ENCODE assay signal across 18 mouse cellular contexts in the genomic region with DNA sequence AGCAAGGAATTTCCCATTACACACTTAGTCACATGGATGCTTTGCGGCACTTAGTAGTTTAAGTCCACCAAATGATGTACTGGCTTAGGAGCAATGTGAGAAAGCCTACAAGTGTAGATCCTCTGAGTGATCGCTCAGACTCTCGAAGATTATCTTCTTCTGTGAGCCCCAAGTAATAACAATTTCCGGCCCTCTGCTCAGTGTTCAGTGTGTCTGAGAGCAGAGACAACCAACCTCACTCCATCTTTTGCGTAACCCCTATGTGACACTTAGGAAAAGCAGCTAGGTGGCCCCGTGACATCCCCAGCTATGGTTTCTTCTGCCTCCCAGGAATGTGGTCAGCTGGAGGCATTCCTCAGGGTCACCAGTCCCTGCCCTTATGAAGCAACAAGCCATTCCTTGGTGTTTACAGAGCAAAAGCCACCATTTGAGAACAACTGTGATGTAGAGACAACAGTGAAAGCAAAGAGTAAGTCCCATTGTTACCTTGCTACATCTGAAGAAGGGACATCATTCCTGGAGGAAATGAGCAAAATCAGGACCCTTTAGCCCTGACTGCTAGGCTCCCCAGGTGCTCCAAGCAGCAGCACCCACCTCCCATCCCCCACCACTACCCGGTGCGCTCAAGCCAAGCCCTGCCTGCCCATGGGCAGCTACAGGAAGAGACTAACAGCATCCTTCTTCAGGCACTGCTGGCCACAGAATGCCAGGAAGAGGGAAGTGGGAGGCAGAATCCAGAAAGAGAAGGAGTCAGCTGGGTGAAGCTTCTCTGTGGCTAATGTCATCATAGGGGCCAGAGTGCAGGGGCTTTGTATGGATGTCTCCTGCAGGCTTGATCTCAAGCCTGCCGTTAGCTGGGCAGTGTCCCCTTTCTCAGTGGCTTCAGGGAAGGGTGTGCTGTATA. TPM values are rescaled to one million over a fixed set of nuclear protein-coding genes. Genes with fewer than 3 reads are reported as not detected.
DNase-seq lines count a peak whose midpoint lies in the region; ATAC-seq lines count a peak whose summit lies in the region.
"Had no signal": no experiment of that assay in that cellular context is flagged by ENCODE, and none has a peak within 500 bp of the region (broad histone marks: within the 10 kb centered on the region; RNA-seq: fewer than 3 reads in every experiment).

No protein-coding gene starts in this region.

- H3K9me3 ChIP-seq in kidney, embryonic 15.5 days (replicated peaks): no peaks in the 10 kb centered on the region
- H3K9me3 ChIP-seq in embryonic facial prominence, embryonic 15.5 days (replicated peaks): no peaks in the 10 kb centered on the region
- H3K9me3 ChIP-seq: hindbrain, embryonic 10.5 days had no signal

- H3K4me1 ChIP-seq in kidney, embryonic 15.5 days: no peaks in the 10 kb centered on the region
- H3K4me1 ChIP-seq in embryonic facial prominence, embryonic 15.5 days: peaks cover 9% of the 10 kb centered on the region; the same call in 1 of the 2 replicates
- H3K4me1 ChIP-seq: heart, embryonic 12.5 days had no signal

- intact Hi-C loops in gastrocnemius, postnatal 36 days (cut with DNase I): no loop called here

- no peaks in the 10 kb centered on the region for H3K36me3 ChIP-seq in kidney, embryonic 15.5 days
- no peaks in the 10 kb centered on the region for H3K36me3 ChIP-seq in embryonic facial prominence, embryonic 15.5 days
- H3K36me3 ChIP-seq: heart, embryonic 12.5 days; hindbrain, embryonic 10.5 days had no signal

- DNase-seq in heart, adult 11 months: peak; percentile 69
- DNase-seq in heart, adult 8-10 months (ENCODE audit: low spot score): no peak
- peak; percentile 28 for DNase-seq in kidney, postnatal 10 days
- peak; percentile 60 for DNase-seq in 3134 (ENCODE audit: extremely low read depth, insufficient read length, low spot score)
- no peak for DNase-seq in gastrocnemius, postnatal 36 days
- DNase-seq: adrenal gland, adult 2 months; adrenal gland, postnatal 25 days; cerebellum, adult 18-20 months; cerebellum, postnatal 10 days; gastrocnemius, adult 2 months; heart, adult 2 months had no signal

- H3K27ac ChIP-seq in kidney, embryonic 15.5 days: no peak overlapping the region
- peak overlapping the region; percentile 73; the same call in 1 of the 2 replicates for H3K27ac ChIP-seq in embryonic facial prominence, embryonic 15.5 days (replicated peaks)
- H3K27ac ChIP-seq: gastrocnemius, adult 2 months; heart, adult 2 months; hindbrain, embryonic 10.5 days; hindbrain, embryonic 14.5 days had no signal

- no peaks in the 10 kb centered on the region for H3K27me3 ChIP-seq in kidney, embryonic 15.5 days
- no peaks in the 10 kb centered on the region for H3K27me3 ChIP-seq in embryonic facial prominence, embryonic 15.5 days
- H3K27me3 ChIP-seq: heart, embryonic 12.5 days had no signal

- H3K4me3 ChIP-seq in kidney, embryonic 15.5 days (replicated peaks): no peak overlapping the region
- H3K4me3 ChIP-seq in embryonic facial prominence, embryonic 15.5 days (replicated peaks): no peak overlapping the region
- H3K4me3 ChIP-seq: gastrocnemius, adult 2 months; heart, adult 2 months; heart, embryonic 12.5 days; hindbrain, embryonic 10.5 days had no signal

- 86% methylated on average over 9 of the region's 9 CpGs for WGBS in kidney, embryonic 15.5 days
- WGBS in embryonic facial prominence, embryonic 15.5 days: 80% methylated on average over 9 of the region's 9 CpGs

- ATAC-seq in kidney, embryonic 15.5 days (replicated peaks; ENCODE audit: low FRiP score): no peak
- ATAC-seq in embryonic facial prominence, embryonic 15.5 days (ENCODE audit: insufficient number of reproducible peaks, low FRiP score, low TSS enrichment, low read depth): no peak
- ATAC-seq: forebrain, embryonic 14.5 days had no signal

- no peak overlapping the region for H3K4me2 ChIP-seq in kidney, embryonic 15.5 days
- no peak overlapping the region for H3K4me2 ChIP-seq in embryonic facial prominence, embryonic 15.5 days (replicated peaks)
- H3K4me2 ChIP-seq: heart, embryonic 12.5 days; hindbrain, embryonic 14.5 days had no signal

- H3K9ac ChIP-seq in kidney, embryonic 15.5 days: no peak overlapping the region
- no peak overlapping the region for H3K9ac ChIP-seq in embryonic facial prominence, embryonic 15.5 days
- H3K9ac ChIP-seq: heart, embryonic 12.5 days; hindbrain, embryonic 14.5 days had no signal

RNA-seq across cellular contexts. Expression of a gene that starts 37.2 kb away (rescaled TPM):
- total RNA-seq in heart, adult 8-10 months (2022): 1 to 10 TPM; 3.4 to 5.0 (median 3.9) TPM
- 4.6 and 5.6 TPM in 2 replicates for polyA plus RNA-seq in kidney, embryonic 15.5 days (2015; fragmentation: Nextera tagmentation; extraction: Ambion mirVana)
- polyA plus RNA-seq in embryonic facial prominence, embryonic 15.5 days (2015; fragmentation: Nextera tagmentation; extraction: Ambion mirVana): 9.2 and 10.9 TPM in 2 replicates
- under 1 TPM; 0.54 to 0.64 TPM for total RNA-seq in gastrocnemius, postnatal 36 days (2021)
- total RNA-seq: CH12.LX had no signal

Comparison
In these comparisons a context has a peak if more than half of its experiments do, and no peak if none do; other contexts are left out.
1. DNase-seq: peak in heart, adult 11 months (single experiment), kidney, postnatal 10 days (single experiment) and 3134 (single experiment); none in heart, adult 8-10 months (single experiment) and gastrocnemius, postnatal 36 days (0 of 2).